Mouse (Mus musculus) intestine, embryonic 14.5 days (tissue): ENCODE measurements around the gene Mogs. TPM values are rescaled to one million over a fixed set of nuclear protein-coding genes. Genes with fewer than 3 reads are reported as not detected.
A peak's percentile ranks its signal among the peaks of the same experiment; 100 is the strongest.

Experiments
- ATAC-seq: fragments of 200-750 bp; cut with Nextera tagmentation; replicated peaks from 2 replicates; pipeline ENCODE4 v1.8.0; 2017; ENCODE audit warnings: low read depth, moderate number of reproducible peaks, moderate TSS enrichment, moderate library complexity; ENCODE audit not compliant: low FRiP score, low TSS enrichment
- DNase-seq: peaks from one replicate; pipeline ENCODE4 v3.0.0-alpha.2; 2018; ENCODE audit warnings: low spot score
- H3K27ac ChIP-seq: fragments of 300-500 bp; sonication (generic); 2 replicates; pipeline ENCODE4 v1.5.1; 2014; ENCODE audit warnings: low read depth, mild to moderate bottlenecking, control low read depth
- H3K27me3 ChIP-seq: fragments of 300-500 bp; sonication (generic); replicated peaks from 2 replicates; pipeline ENCODE4 v1.6.1; 2014; ENCODE audit warnings: low read length, control low read depth; ENCODE audit not compliant: control insufficient read depth, insufficient read depth
- H3K36me3 ChIP-seq: fragments of 300-500 bp; sonication (generic); 2 replicates; pipeline ENCODE4 v1.6.1; 2014; ENCODE audit warnings: low read length, control low read depth; ENCODE audit not compliant: control insufficient read depth, insufficient read depth
- H3K4me1 ChIP-seq: fragments of 300-500 bp; sonication (generic); replicated peaks from 2 replicates; pipeline ENCODE4 v1.6.1; 2014; ENCODE audit warnings: low read length, control low read depth, mixed read lengths; ENCODE audit not compliant: control insufficient read depth, insufficient read depth
- H3K4me2 ChIP-seq: fragments of 300-500 bp; sonication (generic); 2 replicates; pipeline ENCODE4 v1.6.1; 2014; ENCODE audit warnings: low read length
- H3K4me3 ChIP-seq: fragments of 300-500 bp; sonication (generic); 2 replicates; pipeline ENCODE4 v1.5.1; 2014; ENCODE audit warnings: low read depth, low read length, control low read depth, mixed read lengths
- H3K9ac ChIP-seq: fragments of 300-500 bp; sonication (generic); 2 replicates; pipeline ENCODE4 v1.6.1; 2014; ENCODE audit warnings: mild to moderate bottlenecking, low read length
- H3K9me3 ChIP-seq: fragments of 300-500 bp; sonication (generic); 2 replicates; pipeline ENCODE4 v1.6.1; 2016; ENCODE audit warnings: low read length, control low read depth; ENCODE audit not compliant: control insufficient read depth
- WGBS: fragments of 180-500 bp; shearing (Covaris S2); extraction: QIAGEN DNeasy Blood & Tissue Kit; methylation state at CpG from one replicate; pipeline ENCODE4 v1.1.7; 2014; 5-methylcytosine and 5-hydroxymethylcytosine counted together
- polyA plus RNA-seq: library from polyadenylated mRNA; unstranded; fragments of >200 nt; fragmentation: Nextera tagmentation; extraction: Ambion mirVana; gene quantifications from 2 replicates; pipeline ENCODE4 v1.2.1, GENCODE M21; 2014

Mogs gene
- polyA plus RNA-seq, 1 experiment from 2014 or later, result 60.0 TPM

DNA sequence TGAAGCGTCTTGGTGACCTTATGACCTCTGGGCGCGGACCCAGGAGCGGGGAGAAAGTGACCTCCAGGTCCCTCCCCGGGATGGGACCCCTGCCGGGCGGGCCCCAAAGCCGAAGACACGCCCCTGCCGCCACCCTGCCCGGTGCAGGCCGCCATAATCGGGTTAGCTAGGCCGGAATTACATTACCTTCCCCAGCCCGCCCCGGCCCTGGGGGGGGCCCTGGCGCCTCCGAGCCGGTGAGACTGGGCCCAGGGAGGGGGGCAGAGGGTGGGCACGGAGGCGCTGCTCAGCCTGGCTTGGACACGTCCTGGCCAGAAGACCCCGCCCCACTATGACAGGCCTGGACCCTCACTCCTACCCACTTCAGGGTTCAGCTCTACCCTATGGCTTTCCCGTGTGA, 44.1 kb upstream of the Mogs start:
- no peak overlapping the region for H3K27ac ChIP-seq
- H3K36me3 ChIP-seq, result no peaks in the 10 kb centered on the region
- H3K4me2 ChIP-seq, result no peak overlapping the region; the same call in 1 of the 2 replicates
- H3K9me3 ChIP-seq, result no peaks in the 10 kb centered on the region
- H3K4me3 ChIP-seq, result peak overlapping the region; percentile 24; the same call in 1 of the 2 replicates
- DNase-seq, result peak; percentile 71
- ATAC-seq, result peak; percentile 72
- H3K4me1 ChIP-seq, result no peaks in the 10 kb centered on the region; the same call in none of the 2 replicates
- no peak overlapping the region for H3K9ac ChIP-seq
- H3K27me3 ChIP-seq, result peaks cover 98% of the 10 kb centered on the region
- WGBS, result under 1% methylated on average over 22 of the region's 24 CpGs

DNA sequence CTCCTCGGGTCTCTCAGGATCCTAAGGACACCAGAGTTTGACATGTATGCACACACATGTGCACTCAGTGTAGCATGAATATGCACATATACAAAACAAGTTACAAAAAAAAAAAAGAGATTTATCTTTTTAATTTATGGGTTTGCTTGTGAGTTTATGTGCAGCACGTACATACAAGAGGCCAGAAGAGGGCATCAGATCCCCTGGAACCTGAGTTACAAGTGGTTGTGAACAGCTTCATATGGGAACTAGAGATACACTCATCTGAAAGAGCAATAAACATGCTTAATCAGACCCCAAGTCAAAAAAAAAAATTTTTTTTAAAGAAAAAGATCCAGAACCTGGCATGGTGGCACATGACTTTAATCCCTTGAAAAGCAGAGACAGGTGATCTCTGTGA, 40.3 kb upstream of the Mogs start:
- H3K4me1 ChIP-seq, result peaks cover 12% of the 10 kb centered on the region
- H3K9ac ChIP-seq, result no peak overlapping the region
- no peaks in the 10 kb centered on the region for H3K9me3 ChIP-seq
- ATAC-seq, result no peak
- no peak for DNase-seq
- H3K36me3 ChIP-seq, result peaks cover 2% of the 10 kb centered on the region; the same call in 1 of the 2 replicates
- H3K4me2 ChIP-seq, result no peak overlapping the region
- H3K27ac ChIP-seq, result no peak overlapping the region
- H3K27me3 ChIP-seq, result peaks cover 71% of the 10 kb centered on the region
- no peak overlapping the region for H3K4me3 ChIP-seq
- 16% methylated on average over 2 of the region's 2 CpGs for WGBS

DNA sequence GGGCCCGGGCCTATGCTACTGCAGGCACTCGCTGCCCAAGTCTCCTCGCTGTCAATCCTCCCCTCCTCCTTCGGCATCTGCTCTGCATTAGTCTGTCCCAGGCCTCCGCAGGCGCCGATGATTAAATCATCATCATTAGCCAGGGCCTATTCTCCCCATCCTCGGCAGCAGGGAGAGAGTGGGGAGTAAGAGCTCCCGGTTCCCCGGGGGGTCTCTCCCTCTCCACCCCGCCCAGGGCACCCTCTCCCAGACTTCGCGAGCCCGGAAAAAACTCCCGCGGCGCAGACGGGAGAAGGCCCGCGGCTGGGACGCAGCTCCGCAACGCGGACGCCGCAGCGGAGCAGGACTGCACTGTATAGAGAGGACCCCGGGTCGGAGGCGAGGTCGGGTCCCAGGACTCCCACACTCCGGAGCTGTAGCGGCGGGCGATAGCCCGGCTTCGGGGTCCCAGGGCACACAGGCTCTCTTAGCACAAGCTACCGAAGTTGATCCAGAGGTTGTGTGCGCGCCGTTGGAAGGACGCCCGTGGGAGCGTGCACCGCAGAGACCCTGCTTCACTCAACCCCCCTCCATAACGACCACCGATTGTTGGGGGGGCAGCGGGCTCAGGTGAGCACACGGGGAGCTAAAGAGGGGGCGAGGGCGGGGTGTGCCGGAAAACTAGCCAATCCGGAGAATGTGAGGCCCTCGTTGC, 37.5 kb upstream of the Mogs start, which contains the start of gene Pcgf1:
Pcgf1 (plus strand) TSS at position 240 of the 694 bp plus-strand sequence.
- peaks cover 47% of the 10 kb centered on the region for H3K27me3 ChIP-seq
- H3K4me1 ChIP-seq, result peaks cover 12% of the 10 kb centered on the region
- peak within 1 kb of the TSS; percentile 96 for H3K4me2 ChIP-seq
- H3K36me3 ChIP-seq, result peaks cover 17% of the 10 kb centered on the region
- peak within 1 kb of the TSS; percentile 68 for H3K9ac ChIP-seq
- ATAC-seq, result peak; percentile 70
- H3K4me3 ChIP-seq, result peak within 1 kb of the TSS; percentile 73
- WGBS, result under 1% methylated on average over 52 of the region's 54 CpGs
- peak within 1 kb of the TSS; percentile 77 for H3K27ac ChIP-seq
- no peaks in the 10 kb centered on the region for H3K9me3 ChIP-seq
- no peak for DNase-seq

DNA sequence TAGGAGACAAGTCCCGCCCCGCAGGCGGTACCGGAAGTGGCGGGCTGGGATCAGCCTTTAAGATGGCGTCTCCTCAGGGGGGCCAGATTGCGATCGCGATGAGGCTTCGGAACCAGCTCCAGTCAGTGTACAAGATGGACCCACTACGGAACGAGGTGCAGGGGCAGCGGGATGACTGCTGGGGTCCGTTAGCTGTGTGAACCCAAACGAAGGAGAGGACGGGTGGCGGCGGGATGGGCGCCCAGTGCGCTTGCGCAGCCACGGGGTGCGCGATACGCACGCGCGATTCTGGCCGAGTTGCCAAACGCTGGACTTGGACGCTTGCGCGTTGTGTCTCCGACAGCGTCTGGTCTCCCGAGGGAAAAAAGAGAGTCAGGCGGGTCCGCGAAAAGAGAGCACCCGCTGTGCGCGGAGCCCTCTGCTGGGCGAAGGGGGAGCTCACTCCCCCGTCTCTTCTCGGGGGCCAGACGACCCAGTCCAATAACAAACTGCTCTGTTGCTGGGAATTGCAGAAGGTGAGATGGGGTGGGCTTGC, 36.9 kb upstream of the Mogs start:
- DNase-seq (peak; percentile 100), ATAC-seq (peak; percentile 90)
- peak overlapping the region; percentile 73 for H3K4me3 ChIP-seq
- WGBS, result under 1% methylated on average over 46 of the region's 46 CpGs
- H3K27ac ChIP-seq, result peak overlapping the region; percentile 77
- no peaks in the 10 kb centered on the region for H3K9me3 ChIP-seq
- peak overlapping the region; percentile 68 for H3K9ac ChIP-seq
- peaks cover 17% of the 10 kb centered on the region for H3K36me3 ChIP-seq
- H3K4me1 ChIP-seq, result peaks cover 12% of the 10 kb centered on the region
- H3K4me2 ChIP-seq, result peak overlapping the region; percentile 96
- H3K27me3 ChIP-seq, result peaks cover 48% of the 10 kb centered on the region

GRCm38 (mm10) chr6:83080210-83080609, 35.1 kb upstream of the Mogs start:
- Histone ChIP-seq H3K9ac (no peak overlapping the region), H3K36me3 (peaks cover 17% of the 10 kb centered on the region), H3K4me2 (no peak overlapping the region), H3K27ac (no peak overlapping the region), H3K4me3 (no peak overlapping the region), H3K9me3 (no peaks in the 10 kb centered on the region), H3K27me3 (peaks cover 48% of the 10 kb centered on the region), H3K4me1 (peaks cover 12% of the 10 kb centered on the region)
- ATAC-seq (no peak), DNase-seq (no peak)
- WGBS, result 93% methylated on average over 5 of the region's 5 CpGs

DNA sequence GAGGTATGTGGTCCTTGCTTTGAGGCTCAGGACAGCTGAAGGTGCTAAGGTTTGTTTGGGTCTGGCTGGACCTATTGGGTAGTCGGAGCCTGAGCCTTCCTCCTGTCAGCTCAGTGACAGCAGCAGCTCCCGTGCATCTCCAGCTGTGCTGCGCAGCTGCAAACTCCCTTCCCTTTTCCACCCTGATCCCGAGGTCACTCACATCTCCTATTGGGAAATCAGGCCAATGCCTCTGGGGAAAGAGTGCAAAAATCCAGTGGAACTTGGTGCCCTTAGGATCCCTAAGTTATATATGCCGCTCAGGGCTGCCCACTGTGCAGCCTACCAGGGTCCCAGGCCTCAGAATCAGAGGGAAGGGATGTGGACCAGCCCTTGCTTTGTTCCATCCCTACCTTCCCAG, 31.8 kb upstream of the Mogs start:
- ATAC-seq (no peak), DNase-seq (no peak)
- Histone ChIP-seq H3K4me1 (peaks cover 19% of the 10 kb centered on the region), H3K9me3 (no peaks in the 10 kb centered on the region), H3K36me3 (peaks cover 17% of the 10 kb centered on the region), H3K27ac (no peak overlapping the region), H3K4me3 (no peak overlapping the region), H3K27me3 (peaks cover 59% of the 10 kb centered on the region), H3K9ac (no peak overlapping the region), H3K4me2 (no peak overlapping the region)
- 21% methylated on average over 5 of the region's 5 CpGs for WGBS

- H3K27me3 ChIP-seq, result peaks cover 67% of the 10 kb centered on the region
- ATAC-seq, result no peak
- no peaks in the 10 kb centered on the region for H3K9me3 ChIP-seq
- no peak overlapping the region for H3K27ac ChIP-seq
- no peak overlapping the region for H3K9ac ChIP-seq
- H3K36me3 ChIP-seq, result peaks cover 17% of the 10 kb centered on the region
- H3K4me3 ChIP-seq, result no peak overlapping the region
- H3K4me2 ChIP-seq, result no peak overlapping the region
- WGBS, result 10% methylated on average over 6 of the region's 6 CpGs
- no peak for DNase-seq
- peaks cover 14% of the 10 kb centered on the region for H3K4me1 ChIP-seq
Observed at GRCm38 (mm10) chr6:83084477-83084876, 30.8 kb upstream of the Mogs start.

DNA sequence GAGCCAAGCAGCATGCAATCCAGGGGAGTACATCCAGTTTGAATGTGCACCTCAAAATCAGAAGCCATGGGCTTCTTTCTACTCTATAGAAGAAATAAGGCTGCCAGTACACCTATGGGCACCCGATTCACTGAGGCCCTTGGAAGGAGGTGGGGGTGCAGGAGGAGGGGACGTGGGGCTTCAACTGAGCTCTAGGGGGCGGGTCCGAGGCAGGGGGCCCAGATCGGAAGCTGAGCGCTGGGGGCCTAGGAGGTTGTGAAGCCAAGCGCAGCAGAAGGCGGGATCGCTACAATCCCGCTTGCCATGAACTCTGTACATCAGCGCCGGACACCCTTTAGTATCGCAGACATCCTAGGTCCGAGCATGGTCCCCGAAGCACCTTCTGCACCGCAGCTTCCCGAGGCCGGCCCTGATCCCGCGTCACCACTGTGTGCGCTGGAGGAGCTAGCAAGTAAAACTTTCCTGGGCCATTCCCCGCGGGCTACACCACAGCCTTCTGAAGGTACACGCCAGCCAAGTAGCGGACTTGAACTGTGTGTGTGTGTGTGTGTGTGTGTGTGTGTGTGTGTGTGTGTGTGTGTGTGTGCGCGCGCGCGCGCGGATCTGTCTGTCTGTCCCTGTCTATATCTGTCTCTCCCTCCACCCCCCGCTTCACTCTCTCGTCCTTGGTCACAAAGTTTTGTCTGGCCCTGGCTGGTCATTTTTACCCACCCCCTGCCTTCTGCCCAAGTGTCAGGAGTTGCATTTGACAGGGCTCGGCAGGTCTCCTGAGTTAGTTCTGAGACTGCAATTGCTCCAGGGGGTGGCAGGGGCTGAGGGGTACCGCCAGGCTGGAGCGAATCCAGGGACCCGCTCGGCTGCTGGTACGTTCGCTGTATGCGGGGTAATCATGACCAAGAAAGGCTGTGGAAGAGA, 28.9 kb upstream of the Mogs start, which contains the start of gene Lbx2:
Lbx2 (plus strand) TSS at position 247 of the 915 bp plus-strand sequence.
- Histone ChIP-seq H3K9me3 (no peaks in the 10 kb centered on the region), H3K4me3 (peak within 1 kb of the TSS; percentile 21), H3K27me3 (peaks cover 82% of the 10 kb centered on the region), H3K27ac (no peak within 1 kb of the TSS), H3K4me2 (peak within 1 kb of the TSS; percentile 44), H3K4me1 (peaks cover 12% of the 10 kb centered on the region), H3K36me3 (peaks cover 5% of the 10 kb centered on the region; the same call in 1 of the 2 replicates), H3K9ac (no peak within 1 kb of the TSS)
- ATAC-seq, result no peak
- 2% methylated on average over 42 of the region's 42 CpGs for WGBS
- peak; percentile 65 for DNase-seq
